Mouse (Mus musculus) thymus, postnatal 10 days (tissue): ENCODE measurements around the gene Med16.

Source experiments
- DNase-seq, 2 experiments: peaks; one replicate each; pipeline ENCODE4 v3.0.0; 2021; ENCODE audit warnings: low spot score in 2 of 2

The Med16 gene

GRCm38 (mm10) chr10:79908167-79909091, at the start of gene Med16:
Gene Med16, minus strand, starts transcription at chr10:79908923.
- peak; percentile 98 to 99 for DNase-seq

DNA sequence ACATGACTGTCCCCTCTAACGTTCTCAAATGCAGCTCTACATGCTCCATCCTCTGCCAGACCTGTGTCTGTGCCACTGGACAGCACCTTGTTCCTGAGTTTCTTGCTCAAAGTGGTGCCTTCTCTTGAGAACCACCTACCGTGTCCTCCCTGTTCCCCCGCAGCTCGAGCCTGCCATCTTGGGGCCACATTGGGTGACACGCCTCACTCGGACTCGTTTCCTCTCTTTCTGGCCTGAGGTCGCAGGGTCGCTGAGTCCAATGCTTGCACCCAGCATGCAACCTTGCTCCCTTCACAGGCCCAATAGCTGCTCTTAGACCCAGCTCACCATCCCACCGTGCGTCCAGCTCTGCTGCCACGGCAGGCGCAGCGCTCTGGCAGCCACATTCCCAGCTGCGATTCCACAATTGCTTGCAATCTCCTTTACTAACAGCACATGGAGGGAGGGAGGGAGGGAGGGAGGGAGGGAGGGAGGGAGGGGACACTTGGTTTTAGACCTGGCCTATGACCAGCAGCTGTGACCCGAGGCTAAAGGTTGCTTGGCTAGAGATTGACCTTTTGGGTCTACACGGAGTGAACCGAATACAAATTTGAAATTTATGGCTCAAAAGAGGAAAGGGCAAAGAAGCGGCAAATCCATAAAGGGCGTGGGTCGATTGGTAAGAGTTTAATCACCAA, 49.6 kb upstream of the Med16 start:
- peak; percentile 65 to 83 for DNase-seq

GRCm38 (mm10) chr10:79956643-79957154, 48.0 kb upstream of the Med16 start:
- no peak for DNase-seq

DNA sequence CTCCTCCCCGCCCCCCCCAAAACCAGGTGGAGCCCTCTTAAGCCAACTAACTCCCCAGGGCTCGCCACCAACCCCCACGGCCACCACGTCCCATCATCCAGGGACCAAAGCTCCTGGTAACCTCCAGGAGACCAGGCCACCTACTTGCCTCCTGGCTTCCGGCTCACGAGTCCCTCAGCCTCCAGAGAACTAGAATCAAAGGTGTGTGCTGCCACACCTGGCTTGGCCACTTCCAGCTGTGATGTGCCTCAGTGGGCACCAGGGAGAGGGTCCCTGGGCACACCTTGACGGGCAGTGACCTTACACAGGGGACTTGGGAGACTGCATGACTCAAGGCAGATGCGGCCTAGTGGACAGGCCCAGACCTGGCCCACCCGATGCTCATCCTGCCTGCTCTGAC, 47.0 kb upstream of the Med16 start:
- no peak for DNase-seq

GRCm38 (mm10) chr10:79953946-79954345, 45.2 kb upstream of the Med16 start:
- peak in 1 of 2 experiments; percentile 61 for DNase-seq

DNA sequence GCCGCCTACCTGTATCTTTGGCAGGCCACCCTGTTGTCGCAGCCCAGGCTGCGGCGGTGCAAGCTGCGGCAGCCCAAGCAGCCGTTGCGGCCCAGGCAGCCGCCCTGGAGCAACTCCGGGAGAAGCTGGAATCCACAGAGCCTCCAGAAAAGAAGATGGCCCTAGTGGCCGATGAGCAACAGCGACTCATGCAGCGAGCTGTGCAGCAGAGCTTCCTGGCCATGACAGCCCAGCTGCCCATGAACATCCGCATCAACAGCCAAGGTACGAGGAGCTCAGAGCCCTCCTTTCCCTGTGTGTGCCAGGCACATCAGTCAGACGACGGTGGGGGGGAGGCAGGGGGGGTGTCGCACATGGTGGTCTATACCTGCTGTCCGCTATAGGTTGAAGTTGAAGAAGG, 41.9 kb upstream of the Med16 start:
- no peak for DNase-seq

DNA sequence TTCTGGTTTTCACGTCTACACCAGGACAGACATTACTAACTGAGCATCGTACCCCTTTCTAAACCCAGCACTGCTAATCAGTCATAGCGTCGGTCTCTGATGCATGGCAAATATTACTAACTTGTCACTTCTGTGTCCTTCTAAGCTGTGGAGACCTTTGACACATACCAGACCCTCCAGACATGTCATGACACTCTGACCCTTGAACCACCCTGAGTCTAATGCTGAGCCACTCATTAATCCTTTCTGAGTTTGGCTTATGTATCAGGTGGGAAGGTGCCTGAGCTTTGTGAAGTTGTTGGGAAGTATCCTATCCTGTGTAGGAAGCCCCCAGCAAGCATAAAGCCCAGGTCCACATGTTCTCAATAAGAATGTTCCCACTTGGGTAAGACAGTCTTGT, 41.1 kb upstream of the Med16 start:
- no peak for DNase-seq

GRCm38 (mm10) chr10:79947502-79947901, 38.8 kb upstream of the Med16 start:
- DNase-seq: no peak

GRCm38 (mm10) chr10:79946752-79947322, 38.1 kb upstream of the Med16 start:
- DNase-seq: no peak

GRCm38 (mm10) chr10:79945507-79946234, 36.9 kb upstream of the Med16 start:
- no peak for DNase-seq

DNA sequence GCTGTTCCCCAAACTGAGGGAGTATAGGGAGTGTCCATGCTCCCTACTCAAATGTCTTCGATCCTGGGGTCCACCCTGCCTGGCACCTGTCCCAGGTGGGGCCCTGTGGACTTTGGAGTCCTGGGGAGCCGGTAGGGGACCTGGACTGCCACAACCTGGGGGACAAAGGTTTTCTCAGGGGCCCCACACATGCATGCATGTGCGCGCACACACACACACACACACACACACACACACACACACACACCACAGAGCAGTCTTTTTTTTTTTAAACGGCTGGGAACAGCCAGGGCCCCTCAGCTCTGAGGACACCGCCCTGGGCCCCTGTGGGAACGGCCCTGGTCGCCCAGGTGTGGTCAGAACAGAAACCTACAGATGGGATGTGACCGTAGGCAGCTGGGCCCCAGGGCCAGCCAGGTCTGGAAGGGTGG, 34.8 kb upstream of the Med16 start:
- DNase-seq: no peak

DNA sequence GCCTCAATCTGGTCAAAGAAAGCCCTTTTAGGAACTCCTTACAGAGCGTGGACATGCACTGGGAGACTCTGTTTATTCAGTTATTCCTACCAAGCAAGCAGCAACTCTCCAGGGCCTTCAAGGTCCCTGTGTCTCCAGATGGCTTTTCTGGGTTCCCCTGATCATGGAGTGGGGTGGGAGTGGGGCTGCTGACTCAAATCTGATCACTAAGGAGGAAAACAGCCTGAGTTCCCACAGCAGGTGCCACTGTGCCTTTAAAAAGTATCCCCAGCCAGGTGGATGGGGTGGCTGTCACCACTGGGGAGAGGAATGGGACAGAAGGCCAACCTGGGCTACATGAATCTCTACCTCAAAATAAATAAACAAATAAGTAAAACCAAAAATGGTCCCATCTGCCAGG, 34.3 kb upstream of the Med16 start:
- no peak for DNase-seq

DNA sequence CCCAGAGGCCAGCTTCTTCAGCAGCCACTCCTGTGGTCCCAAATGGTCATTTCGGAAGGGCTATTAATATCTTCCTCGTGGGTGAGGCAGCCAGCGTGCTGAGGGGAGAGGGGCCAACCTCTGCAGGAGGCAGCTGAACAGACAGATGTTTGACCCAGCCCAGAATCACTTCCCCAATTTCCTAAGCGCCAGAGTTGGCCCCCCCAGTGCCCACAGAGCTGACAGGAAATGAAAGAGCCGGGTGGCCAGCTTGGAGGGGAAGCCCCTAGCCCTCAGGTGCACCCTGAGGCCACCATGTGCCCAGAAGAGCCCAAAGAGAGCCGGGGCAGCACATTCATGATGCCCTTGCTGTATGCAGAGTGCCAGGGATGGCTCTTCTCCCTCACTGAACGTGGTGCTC, 32.0 kb upstream of the Med16 start:
- DNase-seq: no peak

DNA sequence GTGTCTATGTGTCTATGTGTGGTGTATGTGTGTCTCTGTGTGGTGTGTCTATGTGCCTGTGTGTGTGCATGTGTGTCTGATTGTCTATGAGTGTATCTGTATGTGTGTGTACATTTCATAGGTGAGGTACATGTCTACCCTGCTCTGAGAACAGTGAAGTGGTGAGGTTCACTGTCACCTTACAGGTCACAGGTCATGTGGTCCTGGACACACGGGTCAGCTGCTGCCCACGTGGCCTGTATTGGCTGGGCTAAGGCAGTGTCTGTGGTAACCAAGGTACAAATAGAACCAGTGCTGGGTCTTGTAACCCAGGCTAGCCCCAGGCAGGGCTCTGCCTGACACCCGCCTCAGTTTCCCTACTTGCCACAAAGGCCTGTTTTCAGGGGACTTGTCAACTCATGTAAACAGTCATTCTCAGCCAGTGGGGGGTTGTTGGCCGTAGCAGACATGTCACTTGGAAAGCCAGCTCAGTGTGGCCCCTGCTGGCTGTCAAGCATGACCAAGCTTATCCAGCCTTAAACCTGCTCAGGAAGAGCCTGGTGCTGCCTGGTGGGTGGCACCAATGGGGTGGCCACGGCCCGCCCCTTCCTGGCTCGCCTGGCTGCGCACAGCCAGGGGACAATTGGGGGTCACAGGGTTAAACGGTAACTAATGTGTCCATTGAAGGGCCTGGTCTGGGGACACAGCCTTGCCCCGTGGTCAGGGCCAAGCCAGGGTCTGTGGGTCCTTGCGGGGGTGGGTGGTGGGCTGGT, 29.2 kb upstream of the Med16 start:
- DNase-seq: no peak

DNA sequence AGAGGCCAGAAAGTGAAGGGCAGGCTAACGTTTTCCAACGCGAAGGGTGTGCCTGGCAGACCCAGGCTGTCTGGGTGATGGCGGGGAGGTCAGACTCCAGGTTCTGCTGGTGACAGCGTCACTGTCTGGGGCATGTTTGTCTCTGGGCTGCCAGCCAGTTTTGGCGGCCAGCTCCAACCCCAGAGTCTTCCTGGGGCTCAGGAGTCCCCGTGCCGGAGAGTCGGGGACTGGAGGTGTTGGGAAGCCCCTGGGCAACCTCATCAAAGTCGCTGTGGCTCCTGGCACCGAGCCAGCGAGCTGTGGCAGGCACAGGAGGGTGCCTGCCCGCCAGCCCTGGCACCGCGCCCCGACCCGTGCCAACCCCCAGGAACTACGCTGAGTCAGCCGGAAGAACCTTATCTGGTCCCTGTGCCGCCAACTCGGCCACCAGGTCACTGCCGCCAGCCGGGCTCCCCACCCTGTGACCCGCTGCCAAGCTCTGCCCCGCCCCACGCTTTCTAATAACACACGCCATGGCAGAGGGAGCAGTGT, 28.3 kb upstream of the Med16 start:
- peak; percentile 43 to 44 for DNase-seq

- DNase-seq: no peak
Observed at GRCm38 (mm10) chr10:79936284-79936910, 27.7 kb upstream of the Med16 start.

GRCm38 (mm10) chr10:79934794-79935569, 26.3 kb upstream of the Med16 start:
- DNase-seq: no peak

- DNase-seq: no peak
Observed at GRCm38 (mm10) chr10:79934272-79934721, 25.6 kb upstream of the Med16 start.

- DNase-seq: no peak
Observed at GRCm38 (mm10) chr10:79933861-79934260, 25.1 kb upstream of the Med16 start.
